Mouse (Mus musculus): ENCODE measurements at regions not wholly inside any gene's neighbourhood (a gene's known extent, or its start where the extent isn't known, plus 50 kb on each side); places are given as distances from the start of the nearest gene placed in this dataset.

DNA sequence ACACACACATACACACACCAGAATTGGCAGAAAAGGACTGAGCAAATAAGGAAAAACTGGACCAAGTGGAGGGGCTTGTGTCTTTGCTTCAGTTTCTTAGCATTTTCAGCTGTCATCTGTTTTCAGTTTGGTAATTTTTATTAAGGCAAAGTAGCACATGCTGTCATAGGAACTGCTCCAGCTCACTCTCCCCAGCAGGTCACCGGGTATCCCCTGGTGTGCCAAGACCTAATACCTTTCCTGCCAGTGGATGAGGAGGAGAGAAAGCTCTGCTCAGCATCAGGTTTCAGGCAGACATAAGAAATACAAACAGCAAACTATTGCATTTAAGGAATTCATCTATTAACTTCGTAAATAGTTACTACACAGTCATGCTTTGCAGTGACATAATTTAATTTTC lies 109.8 kb upstream of the Hey2 start:
- TF ChIP-seq EP300 (IDR thresholded peaks at IDR 0.05; ENCODE audit: low read depth) = no peak
- no peak for TF ChIP-seq CTCF (IDR thresholded peaks at IDR 0.05; ENCODE audit: low read depth)
